Mouse (Mus musculus) right cerebral cortex, postnatal 14 days (tissue): ENCODE data around the gene Cactin.

Experiments used
- DNase-seq: peaks from one replicate; pipeline ENCODE4 v3.0.0; 2022

The Cactin gene

DNA sequence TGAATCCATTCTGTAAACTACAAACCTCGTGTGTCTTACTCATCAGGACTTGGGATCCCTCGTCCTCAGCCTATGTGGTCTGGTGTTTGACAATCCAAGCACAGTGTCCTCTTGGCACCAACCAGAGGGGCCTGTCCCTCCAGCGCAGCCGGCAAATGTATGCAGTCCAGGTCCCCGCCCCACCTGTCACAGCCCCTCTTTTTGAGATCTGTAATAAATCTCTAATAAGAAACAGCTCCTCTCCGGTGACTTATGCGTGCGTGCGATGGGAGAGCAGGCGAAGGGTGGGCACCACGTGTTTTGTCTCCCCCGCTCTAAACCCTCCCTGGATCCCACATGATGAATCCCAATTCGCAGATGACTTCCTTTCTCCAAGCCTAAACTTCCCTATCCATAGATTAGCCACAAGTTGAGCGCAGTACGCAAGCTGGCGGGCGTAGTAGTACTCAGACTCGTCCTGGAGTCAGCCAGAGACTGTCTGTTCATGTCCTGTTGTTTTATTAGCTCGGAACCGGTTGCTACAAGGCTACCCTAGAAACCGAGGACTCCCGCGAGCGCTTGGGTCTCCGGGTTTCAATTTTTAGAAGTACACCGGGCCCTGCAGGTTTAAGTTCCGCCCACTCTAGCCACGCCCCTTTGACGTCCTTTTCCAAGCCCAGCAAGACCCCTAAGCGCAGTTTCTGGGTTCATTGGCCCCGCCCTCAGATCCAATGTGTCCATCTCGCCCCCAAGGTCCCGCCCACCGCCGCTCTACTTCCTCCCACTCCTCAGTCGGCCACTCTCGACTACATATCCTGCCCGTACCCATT is 958 bp upstream of the Cactin start:
- DNase-seq, result no peak

DNA sequence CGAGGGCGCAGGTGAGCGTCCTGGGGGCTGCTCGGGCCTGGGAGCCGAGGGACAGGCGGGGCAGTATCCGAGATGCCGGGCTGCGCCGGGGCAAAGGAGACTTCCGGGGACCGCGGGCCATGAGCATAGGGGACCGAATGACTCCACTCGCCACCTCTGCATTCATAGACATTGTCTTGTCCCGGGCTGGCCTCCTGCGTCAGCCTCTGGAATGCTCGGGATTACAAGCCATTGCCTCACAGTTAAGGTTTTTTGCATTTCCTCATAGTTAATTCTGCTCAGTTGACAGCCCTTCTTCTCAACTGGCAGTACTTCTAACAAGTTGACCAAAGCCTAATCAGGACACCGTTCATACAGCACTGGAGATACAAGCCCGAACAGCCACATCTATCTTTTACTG is 533 bp downstream of the Cactin start:
- no peak for DNase-seq

DNA sequence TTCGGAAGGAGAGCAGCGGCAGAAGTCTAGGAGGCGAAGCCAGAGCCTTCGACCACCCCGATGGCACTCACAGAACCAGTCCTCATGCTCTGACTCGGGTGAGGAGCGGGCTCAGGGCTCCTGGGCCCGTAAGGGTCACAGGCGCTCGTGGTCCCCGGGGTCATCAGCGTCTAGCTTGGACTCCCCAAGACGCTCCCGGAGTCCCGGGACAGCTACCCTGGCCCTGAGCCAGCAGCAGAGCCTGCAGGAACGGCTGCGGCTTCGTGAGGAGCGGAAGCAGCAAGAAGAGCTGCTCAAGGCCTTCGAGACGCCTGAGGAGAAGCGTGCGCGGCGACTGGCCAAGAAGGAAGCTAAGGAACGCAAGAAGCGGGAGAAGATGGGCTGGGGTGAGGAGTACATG is 1.5 kb downstream of the Cactin start:
- no peak for DNase-seq

DNA sequence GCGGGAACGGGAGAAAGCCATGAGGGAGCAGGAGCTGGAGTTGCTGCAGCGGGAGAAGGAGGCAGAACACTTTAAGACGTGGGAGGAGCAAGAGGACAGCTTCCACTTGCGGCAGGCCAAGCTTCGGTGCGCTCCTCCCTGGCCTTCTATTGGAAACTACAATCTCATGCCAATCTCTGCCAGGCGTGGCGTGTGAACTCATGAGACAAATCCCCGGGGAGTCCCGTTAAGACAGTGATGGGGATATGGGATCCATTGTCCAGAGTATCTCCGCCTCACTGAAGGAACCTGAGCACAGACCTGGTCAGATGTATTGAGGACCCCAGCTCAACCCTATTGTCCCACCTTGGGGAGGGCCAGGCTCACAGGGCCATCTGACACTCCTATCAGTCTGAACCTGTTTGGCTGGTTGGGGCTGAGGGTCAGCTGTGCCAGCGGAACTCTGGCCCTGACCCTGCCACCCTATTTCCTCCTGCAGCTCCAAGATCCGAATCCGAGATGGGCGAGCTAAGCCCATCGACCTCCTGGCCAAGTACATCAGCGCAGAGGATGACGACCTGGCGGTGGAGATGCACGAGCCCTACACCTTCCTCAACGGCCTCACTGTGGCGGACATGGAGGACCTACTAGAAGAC is 2.4 kb downstream of the Cactin start:
- no peak for DNase-seq

DNA sequence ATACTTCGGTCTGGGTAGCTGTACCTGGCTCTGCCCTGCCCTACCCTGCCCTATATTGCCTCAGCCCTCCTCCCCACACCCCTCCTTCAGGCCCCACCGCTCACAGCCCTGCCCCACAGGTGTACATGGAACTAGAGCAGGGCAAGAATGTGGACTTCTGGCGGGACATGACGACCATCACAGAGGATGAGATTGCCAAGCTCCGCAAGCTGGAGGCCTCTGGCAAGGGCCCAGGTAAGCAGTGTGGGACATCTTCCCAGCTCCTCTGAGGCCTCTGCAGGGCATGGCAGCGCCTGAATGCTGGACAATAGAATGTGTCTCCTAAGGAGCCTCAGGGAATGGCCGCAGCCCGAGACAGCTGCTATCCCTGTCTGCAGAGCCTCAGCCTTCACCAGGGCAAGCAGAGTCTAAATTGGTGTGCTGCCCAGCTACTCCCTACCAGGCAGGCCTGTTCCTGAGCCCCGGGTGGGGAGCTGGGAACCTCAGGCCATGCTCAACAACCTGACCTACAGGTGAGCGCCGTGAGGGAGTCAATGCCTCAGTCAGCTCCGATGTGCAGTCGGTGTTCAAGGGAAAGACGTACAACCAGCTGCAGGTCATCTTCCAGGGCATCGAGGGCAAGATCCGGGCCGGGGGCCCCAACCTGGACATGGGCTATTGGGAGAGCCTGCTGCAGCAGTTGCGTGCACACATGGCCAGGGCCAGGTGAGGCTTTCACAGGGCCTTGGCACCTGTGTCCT is 3.1 kb downstream of the Cactin start:
- no peak for DNase-seq

DNA sequence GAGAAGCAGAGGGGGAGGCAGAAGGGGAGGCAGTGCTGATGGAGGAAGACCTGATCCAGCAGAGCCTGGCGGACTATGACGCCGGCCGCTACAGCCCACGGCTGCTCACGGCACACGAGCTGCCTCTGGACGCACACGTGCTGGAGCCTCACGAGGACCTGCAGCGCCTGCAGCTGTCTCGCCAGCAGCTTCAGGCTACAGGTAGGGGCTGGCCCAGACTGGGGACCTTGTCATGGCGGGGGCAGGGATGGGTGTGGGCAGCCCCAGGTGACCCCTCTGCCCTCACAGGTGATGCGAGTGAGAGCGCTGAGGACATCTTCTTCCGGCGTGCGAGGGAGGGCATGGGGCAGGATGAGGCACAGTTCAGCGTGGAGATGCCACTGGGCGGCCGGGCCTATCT is 4.3 kb downstream of the Cactin start:
- no peak for DNase-seq

DNA sequence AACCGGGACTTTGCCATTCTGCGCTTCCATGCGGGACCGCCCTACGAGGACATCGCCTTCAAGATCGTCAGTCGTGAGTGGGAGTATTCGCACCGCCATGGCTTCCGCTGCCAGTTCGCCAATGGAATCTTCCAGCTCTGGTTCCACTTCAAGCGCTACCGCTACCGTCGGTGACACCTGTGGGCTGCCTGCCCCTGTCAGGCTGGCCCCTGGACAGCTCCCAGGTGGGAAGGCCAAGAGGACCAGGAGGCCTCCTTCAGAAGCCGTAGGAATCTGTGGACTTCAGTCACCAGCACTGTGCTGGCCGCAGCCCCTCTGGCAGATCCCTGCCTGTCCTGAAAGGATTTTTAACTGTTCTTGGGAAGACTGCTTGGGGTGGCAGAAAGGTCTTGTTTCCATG is 4.9 kb downstream of the Cactin start:
- DNase-seq, result no peak

DNA sequence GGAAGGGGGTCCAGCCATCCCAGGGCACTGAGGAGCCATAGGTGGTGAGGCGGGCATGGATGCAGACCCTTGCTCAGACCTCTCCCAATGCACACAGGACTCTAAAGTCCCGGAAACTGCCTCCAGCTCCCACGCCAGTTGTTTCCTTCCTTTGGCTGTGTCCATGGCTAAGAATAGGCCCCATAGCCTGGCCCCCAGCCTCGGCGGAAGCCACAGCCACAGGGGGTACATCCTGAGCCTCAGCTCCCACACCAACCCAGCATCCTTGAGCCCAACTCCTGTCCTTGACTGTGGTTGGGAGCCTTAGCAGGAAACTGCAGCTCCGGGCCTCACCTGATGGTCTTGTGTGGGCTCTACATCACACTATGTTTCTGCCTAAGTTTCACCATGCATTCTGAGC is 6.0 kb downstream of the Cactin start:
- no peak for DNase-seq

DNA sequence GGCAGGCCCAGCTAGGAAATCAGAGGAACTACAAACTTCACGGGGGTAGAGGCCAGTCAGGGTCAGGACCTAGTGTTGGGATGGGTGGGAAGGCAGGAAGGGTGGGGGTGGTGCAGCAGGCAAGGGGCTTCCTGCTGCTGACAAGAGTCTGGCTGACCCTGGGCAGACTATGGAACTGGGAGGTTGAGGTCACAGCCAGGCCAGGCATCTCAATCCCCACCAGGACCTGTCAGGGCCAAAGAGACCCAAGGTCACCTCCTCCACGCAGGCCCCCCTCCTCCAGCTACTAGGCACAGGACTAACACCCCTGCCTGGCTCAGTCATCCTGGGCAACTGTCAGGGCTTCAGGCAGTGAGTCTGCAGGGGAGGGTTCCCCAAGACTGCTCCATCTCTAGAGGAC is 7.1 kb downstream of the Cactin start:
- DNase-seq, result no peak

DNA sequence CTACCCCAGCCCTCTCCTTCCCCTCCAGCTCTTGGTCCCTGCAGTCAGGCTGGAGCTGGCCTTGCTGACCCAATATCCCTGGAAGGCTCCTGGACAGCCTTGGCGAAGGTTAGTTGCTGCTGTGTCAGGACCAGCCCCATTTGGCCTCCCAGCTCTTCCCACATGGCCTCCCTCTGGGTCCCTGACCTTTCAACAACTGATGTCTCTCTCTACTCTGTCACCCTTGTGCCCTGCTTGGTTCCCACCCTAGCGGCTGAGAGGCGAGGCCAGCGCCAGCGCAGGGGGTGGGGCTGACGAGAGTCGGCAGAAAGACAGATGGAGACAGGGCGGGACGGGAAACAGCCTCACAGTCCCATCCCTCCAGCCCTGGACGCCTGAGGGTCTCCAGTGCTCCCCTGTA is 7.5 kb downstream of the Cactin start, which contains the start of gene Tbxa2r:
Gene Tbxa2r, plus strand, starts transcription at position 346 of the 400 bp plus-strand sequence.
- no peak for DNase-seq

DNA sequence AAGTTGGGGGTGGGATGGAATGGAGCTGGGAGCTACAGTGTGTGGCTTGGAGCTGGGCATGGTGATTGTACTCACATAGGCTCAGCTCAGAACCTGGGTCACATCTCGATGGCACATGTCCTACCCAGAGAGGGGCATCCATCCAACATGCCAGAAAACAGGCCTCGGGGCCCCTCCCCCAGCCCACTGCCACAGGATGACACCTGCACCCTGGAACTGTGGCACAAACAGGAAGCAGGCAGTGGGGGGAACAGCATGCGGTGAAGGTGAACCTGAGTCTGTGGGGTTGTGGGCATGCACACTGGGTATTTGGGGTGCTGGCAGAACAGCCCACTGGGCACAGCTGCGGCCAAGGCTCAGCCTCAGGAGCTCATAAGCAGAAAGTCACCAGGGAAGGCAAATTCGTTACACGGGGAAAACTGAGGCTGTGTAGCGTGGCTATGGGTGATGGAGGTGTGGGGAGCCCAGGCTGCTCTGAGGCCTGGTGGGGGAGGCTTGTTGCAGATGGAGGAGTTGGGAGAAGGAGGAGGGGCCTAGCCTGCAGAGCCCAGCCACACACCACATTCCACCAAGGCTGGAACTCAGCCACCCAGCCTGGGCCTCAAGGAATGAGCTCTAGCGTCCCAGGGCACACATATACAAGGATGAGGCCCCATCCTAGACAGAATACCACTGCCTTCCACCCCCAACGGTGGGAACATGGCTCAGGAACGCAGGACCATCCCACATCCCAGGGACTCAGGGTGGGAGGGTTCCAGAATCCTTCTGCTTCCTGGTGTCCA is 8.5 kb downstream of the Cactin start:
- no peak for DNase-seq

DNA sequence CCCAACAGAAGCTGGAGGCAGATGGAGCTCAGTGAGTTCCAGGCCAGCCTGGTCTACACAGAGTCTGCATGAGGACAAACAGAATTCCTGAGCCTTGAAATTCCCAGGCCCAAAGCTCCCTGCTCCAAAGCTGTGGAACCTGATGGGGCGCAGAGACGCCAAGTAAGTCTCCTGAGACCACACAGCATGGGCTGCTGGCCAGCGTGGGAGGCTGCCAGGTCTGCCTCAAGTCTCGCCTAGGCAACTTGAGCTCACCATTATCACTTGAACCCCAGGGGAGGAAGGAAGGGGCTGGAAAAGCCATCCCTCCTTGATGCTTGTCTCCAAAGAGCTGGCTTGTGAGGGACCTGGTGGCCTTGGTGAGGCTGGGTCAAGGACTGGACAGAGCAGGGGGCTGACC is 9.1 kb downstream of the Cactin start:
- DNase-seq, result no peak

DNA sequence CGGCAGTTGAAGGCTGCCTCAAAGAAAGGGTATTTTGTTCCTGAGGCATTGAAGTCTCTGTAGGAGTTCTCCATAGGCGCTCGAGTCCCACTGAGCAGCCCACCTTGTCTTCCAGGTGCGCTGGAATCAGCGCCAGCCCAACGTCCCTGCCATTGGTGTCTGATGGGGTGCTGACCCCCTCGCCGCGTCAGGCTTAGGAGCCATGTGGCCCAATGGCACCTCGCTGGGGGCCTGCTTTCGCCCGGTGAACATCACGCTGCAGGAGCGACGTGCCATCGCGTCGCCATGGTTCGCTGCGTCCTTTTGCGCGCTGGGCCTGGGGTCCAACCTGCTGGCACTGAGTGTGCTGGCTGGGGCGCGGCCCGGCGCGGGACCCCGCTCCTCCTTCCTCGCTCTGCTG is 11.4 kb downstream of the Cactin start:
- no peak for DNase-seq

DNA sequence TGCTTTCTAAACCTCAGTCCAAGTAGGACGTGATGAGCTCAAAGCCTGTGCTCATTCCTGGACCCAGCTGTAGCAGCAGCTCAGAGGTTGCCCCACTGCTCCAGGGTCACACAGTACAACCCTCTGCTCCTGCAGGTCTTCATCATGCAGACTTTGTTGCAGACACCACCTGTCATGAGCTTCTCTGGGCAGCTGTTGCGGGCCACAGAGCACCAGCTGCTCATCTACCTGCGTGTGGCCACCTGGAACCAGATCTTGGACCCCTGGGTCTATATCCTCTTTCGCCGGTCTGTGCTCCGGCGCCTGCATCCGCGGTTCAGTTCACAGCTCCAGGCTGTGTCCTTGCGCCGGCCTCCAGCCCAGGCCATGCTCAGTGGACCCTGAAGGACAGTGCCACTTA is 13.4 kb downstream of the Cactin start:
- DNase-seq, result no peak

DNA sequence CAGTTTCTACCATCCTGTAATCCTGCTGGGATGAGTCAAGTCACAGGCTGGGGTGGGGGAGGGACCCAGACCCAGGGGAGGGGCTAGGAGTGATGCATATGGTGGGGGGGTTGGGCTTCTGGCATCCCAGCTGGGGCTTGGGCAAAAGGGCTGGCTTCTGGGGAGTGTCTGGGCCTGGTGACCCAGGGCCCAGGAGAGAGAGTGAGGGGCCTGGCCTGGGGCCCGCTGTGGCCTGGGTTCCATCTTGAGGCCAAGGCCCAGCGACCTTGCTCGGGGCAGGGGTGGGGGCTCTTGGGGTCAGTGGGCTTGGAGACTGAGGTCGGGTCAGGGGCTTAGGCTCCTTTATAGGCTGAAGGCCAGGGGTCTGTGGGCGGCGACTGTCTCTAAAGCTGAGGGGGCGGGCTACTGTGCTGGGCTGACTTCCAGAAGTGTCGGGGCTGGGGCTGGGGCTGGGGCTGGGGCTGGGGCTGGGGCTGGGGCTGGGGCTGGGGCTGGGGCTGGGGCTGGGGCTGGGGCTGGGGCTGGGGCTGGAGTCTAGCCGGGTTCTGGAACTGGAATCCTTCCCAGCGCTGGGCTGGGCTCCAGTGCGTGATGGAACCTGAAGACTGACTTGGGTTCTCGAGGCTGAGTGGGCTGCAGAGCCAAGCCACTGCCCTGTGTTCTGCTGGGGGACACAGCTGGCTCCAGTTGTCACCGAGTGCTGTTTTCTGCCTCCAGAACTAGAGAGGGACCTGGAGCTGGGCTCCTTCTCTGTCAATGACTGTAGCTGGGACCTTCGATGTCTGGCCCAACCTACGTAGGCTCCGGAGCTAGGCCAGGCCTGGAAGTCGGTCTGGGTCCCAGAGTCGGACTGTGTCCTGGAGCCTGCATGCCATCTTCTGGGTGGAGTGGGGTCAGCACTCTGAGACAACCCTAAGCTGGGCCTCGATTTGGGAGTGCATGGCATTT is 14.8 kb downstream of the Cactin start:
- no peak for DNase-seq

DNA sequence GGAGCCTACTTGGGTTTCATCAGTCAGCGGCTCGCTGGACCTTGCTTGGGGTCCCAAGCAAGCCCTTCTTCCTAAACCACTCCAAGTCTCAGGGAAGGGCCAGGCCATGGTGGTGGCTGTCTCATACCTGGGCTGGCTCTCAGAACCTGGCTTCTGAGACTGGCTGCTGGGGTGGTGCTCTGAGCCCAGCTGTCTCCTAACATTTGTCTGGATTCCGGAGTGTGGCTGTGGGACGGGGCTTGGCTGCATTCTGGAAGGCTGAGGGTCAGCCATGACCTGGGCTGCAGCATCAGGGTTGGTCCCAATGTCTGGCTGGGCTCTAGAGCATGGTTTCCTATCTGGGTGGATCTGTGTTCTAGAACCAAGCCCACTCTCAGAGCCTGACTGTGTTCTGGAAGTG is 15.7 kb downstream of the Cactin start:
- no peak for DNase-seq

DNA sequence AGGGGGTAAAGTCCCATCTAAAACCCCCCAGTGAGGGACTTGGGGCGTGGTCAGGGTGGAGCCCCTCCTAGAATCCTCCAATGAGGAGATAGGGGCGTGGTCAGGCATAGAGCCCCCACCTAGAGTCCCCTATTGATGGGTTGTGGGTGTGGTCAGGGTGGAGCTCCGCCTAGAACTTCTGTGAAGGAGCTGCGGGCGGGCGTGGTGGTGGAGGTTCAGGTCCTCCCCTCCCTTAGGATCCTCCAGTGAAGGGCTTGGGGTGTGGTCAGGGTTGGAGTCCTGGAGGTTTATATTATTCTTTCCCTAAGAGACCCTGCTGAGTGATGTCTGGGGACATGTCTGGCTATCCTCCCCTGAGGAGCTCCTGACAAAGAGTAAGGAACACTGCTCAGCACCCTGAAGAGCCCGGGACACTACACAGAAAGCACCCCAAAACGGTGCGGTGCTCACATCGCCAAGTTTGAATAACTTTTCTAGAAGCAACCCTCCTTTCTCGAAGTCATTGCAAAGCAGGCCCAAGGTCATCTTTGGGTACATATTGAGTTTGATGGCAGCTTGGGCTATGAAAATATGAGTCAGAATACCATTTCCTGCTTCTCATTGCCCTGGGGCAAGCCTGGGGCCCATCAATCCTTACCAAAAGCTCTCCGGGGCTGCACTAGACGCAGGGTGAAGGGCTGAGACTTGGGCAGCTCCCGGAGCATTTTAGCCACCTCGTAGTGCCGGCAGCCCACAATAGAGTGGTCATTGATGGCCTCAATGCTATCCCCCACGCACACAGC is 19.8 kb downstream of the Cactin start:
- no peak for DNase-seq

DNA sequence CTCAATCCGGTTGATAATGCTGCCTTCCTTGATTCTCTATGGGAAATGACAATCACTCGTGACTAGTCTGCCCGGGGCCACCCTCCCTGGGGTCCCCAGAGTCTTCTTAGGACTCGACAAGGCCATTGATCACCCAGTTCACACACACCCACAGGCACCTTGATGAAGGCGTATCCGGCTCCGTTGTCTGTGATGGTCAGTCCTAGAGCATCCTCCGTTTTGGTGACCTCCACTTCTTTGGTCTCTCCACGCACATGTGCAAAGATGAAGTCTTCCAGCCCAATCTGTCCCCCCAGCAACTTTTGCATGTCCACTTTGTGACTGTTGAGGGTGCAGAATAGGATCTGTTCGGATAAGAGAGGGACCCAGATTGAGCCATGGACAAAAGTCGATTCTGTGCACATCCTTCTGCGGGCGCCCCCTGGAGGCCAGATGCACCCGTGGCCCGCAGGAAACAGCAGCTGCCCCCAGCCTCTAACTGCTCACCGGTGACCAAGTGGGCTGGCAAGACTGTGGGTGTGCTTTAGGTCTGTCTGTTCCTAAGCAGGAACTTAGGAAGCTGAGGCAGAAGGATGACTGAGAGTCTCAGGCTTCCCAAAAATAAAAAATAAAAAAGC is 20.5 kb downstream of the Cactin start:
- peak; percentile 78 for DNase-seq

DNA sequence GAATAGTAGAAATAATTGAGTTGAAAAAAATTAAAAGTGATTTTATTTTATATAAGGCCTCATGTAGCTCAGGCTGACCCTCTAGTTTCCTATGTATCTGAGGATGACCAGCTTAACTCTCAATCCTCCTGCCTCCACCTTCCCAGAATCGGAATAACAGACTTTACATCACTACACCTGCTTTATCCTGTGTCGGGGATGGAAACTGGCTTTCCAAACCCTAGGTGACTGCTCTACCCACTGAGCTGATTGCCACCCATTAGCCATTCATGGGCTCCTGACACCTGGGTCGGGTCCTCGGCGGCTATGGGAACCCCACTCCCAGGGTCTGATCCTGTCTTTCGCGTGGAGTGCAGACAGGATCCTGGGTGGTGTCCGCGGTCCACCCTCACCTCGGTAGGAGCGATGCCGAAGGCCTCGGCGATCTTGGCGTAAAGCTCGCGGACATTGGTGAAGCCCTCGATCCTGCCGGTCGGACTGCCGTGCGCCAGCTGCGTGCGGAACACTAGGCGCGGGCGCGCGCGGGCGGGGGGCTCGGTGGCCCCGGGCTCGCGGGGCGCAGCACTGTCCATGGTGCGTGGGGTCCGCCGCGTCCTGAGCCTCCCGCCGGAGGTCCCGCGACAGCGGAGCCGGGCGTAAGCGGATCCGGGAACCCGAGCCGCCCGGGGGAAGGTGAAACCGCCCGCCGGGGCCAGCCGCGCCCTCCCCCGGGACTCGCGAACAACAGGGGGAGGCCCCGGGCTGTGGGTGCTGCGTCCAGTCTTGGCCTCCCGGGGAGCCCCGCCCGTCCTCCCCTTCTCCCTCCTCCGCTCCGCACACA is 22.0 kb downstream of the Cactin start, which contains the start of gene Gipc3:
Gene Gipc3, minus strand, starts transcription at position 581 of the 820 bp plus-strand sequence.
- no peak for DNase-seq
